Mouse (Mus musculus): ENCODE results near the gene Hcrtr2. TPM values are rescaled to one million over a fixed set of nuclear protein-coding genes. Genes with fewer than 3 reads are reported as not detected.

Gene Hcrtr2
- polyA plus RNA-seq, 1 experiment from 2014 or later = 0.37 TPM

- no peak for ATAC-seq (ENCODE audit: insufficient read depth)
- H3K36me3 ChIP-seq (ENCODE audit: insufficient read depth) = no peaks in the 10 kb centered on the region
- H3K27ac ChIP-seq (ENCODE audit: low read depth) = no peak overlapping the region
- no peak overlapping the region for H3K4me3 ChIP-seq (ENCODE audit: low read depth, low read length)
- 0 out of 2 replicates have a peak, but pooled peaks have one; percentile 5 for TF ChIP-seq CTCF (IDR thresholded peaks at IDR 0.05; ENCODE audit: low read depth)
- no peaks in the 10 kb centered on the region for H3K27me3 ChIP-seq (ENCODE audit: insufficient read depth, low read length)
- no peak overlapping the region for H3K9ac ChIP-seq
- no peak for DNase-seq
- 72% methylated on average over 5 of the region's 5 CpGs for WGBS
- no peak overlapping the region for H3K4me2 ChIP-seq
- no peaks in the 10 kb centered on the region for H3K4me1 ChIP-seq (ENCODE audit: insufficient read depth)
- no peaks in the 10 kb centered on the region for H3K9me3 ChIP-seq (ENCODE audit: low read depth, low read length)
Observed at GRCm38 (mm10) chr9:76291384-76291783, 32.3 kb downstream of the Hcrtr2 start.

- no peaks in the 10 kb centered on the region for H3K36me3 ChIP-seq (ENCODE audit: insufficient read depth)
- peak; percentile 59 for DNase-seq
- peak; percentile 60 for TF ChIP-seq CTCF (IDR thresholded peaks at IDR 0.05; ENCODE audit: low read depth)
- no peak for ATAC-seq (ENCODE audit: insufficient read depth)
- H3K4me1 ChIP-seq (ENCODE audit: insufficient read depth) = no peaks in the 10 kb centered on the region
- no peak overlapping the region for H3K4me2 ChIP-seq
- no peak overlapping the region for H3K4me3 ChIP-seq (ENCODE audit: low read depth, low read length)
- H3K27ac ChIP-seq (ENCODE audit: low read depth) = no peak overlapping the region
- no peaks in the 10 kb centered on the region for H3K9me3 ChIP-seq (ENCODE audit: low read depth, low read length)
- H3K27me3 ChIP-seq (ENCODE audit: insufficient read depth, low read length) = no peaks in the 10 kb centered on the region
- no peak overlapping the region for H3K9ac ChIP-seq
Observed at GRCm38 (mm10) chr9:76270886-76271285, 52.8 kb downstream of the Hcrtr2 start.

GRCm38 (mm10) chr9:76257731-76258130 is 65.9 kb downstream of the Hcrtr2 start:
- DNase-seq = no peak
- H3K4me3 ChIP-seq (ENCODE audit: low read depth, low read length) = no peak overlapping the region
- WGBS = 65% methylated on average over 5 of the region's 5 CpGs
- no peak overlapping the region for H3K9ac ChIP-seq
- no peaks in the 10 kb centered on the region for H3K9me3 ChIP-seq (ENCODE audit: low read depth, low read length)
- H3K27me3 ChIP-seq (ENCODE audit: insufficient read depth, low read length) = no peaks in the 10 kb centered on the region
- H3K4me2 ChIP-seq = no peak overlapping the region
- H3K4me1 ChIP-seq (ENCODE audit: insufficient read depth) = no peaks in the 10 kb centered on the region
- no peaks in the 10 kb centered on the region for H3K36me3 ChIP-seq (ENCODE audit: insufficient read depth)
- no peak for TF ChIP-seq CTCF (IDR thresholded peaks at IDR 0.05; ENCODE audit: low read depth)
- no peak for ATAC-seq (ENCODE audit: insufficient read depth)
- H3K27ac ChIP-seq (ENCODE audit: low read depth) = no peak overlapping the region

GRCm38 (mm10) chr9:76252544-76252943 is 71.1 kb downstream of the Hcrtr2 start:
- Histone ChIP-seq H3K4me2 (no peak overlapping the region), H3K27me3 (ENCODE audit: insufficient read depth, low read length) (no peaks in the 10 kb centered on the region), H3K9ac (no peak overlapping the region), H3K27ac (ENCODE audit: low read depth) (no peak overlapping the region), H3K4me3 (ENCODE audit: low read depth, low read length) (no peak overlapping the region), H3K36me3 (ENCODE audit: insufficient read depth) (no peaks in the 10 kb centered on the region), H3K4me1 (ENCODE audit: insufficient read depth) (no peaks in the 10 kb centered on the region), H3K9me3 (ENCODE audit: low read depth, low read length) (no peaks in the 10 kb centered on the region)
- DNase-seq (peak; percentile 17), ATAC-seq (ENCODE audit: insufficient read depth) (no peak)
- 45% methylated on average over 7 of the region's 7 CpGs for WGBS
- TF ChIP-seq CTCF (IDR thresholded peaks at IDR 0.05; ENCODE audit: low read depth) = no peak

- Histone ChIP-seq H3K9me3 (ENCODE audit: low read depth, low read length) (no peaks in the 10 kb centered on the region; the same call in 1 of the 2 replicates), H3K9ac (no peak overlapping the region), H3K36me3 (ENCODE audit: insufficient read depth) (no peaks in the 10 kb centered on the region), H3K4me3 (ENCODE audit: low read depth, low read length) (no peak overlapping the region), H3K4me1 (ENCODE audit: insufficient read depth) (no peaks in the 10 kb centered on the region), H3K27ac (ENCODE audit: low read depth) (no peak overlapping the region), H3K27me3 (ENCODE audit: insufficient read depth, low read length) (no peaks in the 10 kb centered on the region), H3K4me2 (no peak overlapping the region)
- DNase-seq (no peak), ATAC-seq (ENCODE audit: insufficient read depth) (no peak)
- 81% methylated on average over 4 of the region's 4 CpGs for WGBS
- no peak for TF ChIP-seq CTCF (IDR thresholded peaks at IDR 0.05; ENCODE audit: low read depth)
Observed at GRCm38 (mm10) chr9:76252109-76252508, 71.5 kb downstream of the Hcrtr2 start.

GRCm38 (mm10) chr9:76242322-76242721 is 81.3 kb downstream of the Hcrtr2 start:
- no peak overlapping the region for H3K4me2 ChIP-seq
- no peaks in the 10 kb centered on the region for H3K27me3 ChIP-seq (ENCODE audit: insufficient read depth, low read length)
- H3K27ac ChIP-seq (ENCODE audit: low read depth) = no peak overlapping the region
- no peaks in the 10 kb centered on the region; the same call in 1 of the 2 replicates for H3K9me3 ChIP-seq (ENCODE audit: low read depth, low read length)
- H3K4me3 ChIP-seq (ENCODE audit: low read depth, low read length) = no peak overlapping the region
- no peak for DNase-seq
- TF ChIP-seq CTCF (IDR thresholded peaks at IDR 0.05; ENCODE audit: low read depth) = no peak
- H3K9ac ChIP-seq = no peak overlapping the region
- H3K4me1 ChIP-seq (ENCODE audit: insufficient read depth) = no peaks in the 10 kb centered on the region
- ATAC-seq (ENCODE audit: insufficient read depth) = no peak
- no peaks in the 10 kb centered on the region for H3K36me3 ChIP-seq (ENCODE audit: insufficient read depth)
- 61% methylated on average over 1 of the region's 1 CpGs for WGBS

GRCm38 (mm10) chr9:76237946-76238345 is 85.7 kb downstream of the Hcrtr2 start:
- no peak overlapping the region for H3K4me3 ChIP-seq (ENCODE audit: low read depth, low read length)
- no peak for DNase-seq

GRCm38 (mm10) chr9:76237243-76237642 is 86.4 kb downstream of the Hcrtr2 start:
- no peaks in the 10 kb centered on the region for H3K36me3 ChIP-seq (ENCODE audit: insufficient read depth)
- H3K4me3 ChIP-seq (ENCODE audit: low read depth, low read length) = peak overlapping the region; percentile 35
- no peaks in the 10 kb centered on the region for H3K27me3 ChIP-seq (ENCODE audit: insufficient read depth, low read length)
- 14% methylated on average over 12 of the region's 12 CpGs for WGBS
- TF ChIP-seq CTCF (IDR thresholded peaks at IDR 0.05; ENCODE audit: low read depth) = no peak
- ATAC-seq (ENCODE audit: insufficient read depth) = peak; percentile 82
- no peaks in the 10 kb centered on the region for H3K9me3 ChIP-seq (ENCODE audit: low read depth, low read length)
- no peaks in the 10 kb centered on the region for H3K4me1 ChIP-seq (ENCODE audit: insufficient read depth)
- H3K27ac ChIP-seq (ENCODE audit: low read depth) = no peak overlapping the region
- H3K4me2 ChIP-seq = peak overlapping the region; percentile 70
- DNase-seq = peak; percentile 61
- H3K9ac ChIP-seq = no peak overlapping the region

More at GRCm38 (mm10) chr9:76237946-76238345, 85.7 kb downstream of the Hcrtr2 start:
- H3K9ac ChIP-seq = no peak overlapping the region
- no peak for ATAC-seq (ENCODE audit: insufficient read depth)
- no peaks in the 10 kb centered on the region for H3K9me3 ChIP-seq (ENCODE audit: low read depth, low read length)
- no peaks in the 10 kb centered on the region for H3K4me1 ChIP-seq (ENCODE audit: insufficient read depth)
- H3K36me3 ChIP-seq (ENCODE audit: insufficient read depth) = no peaks in the 10 kb centered on the region
- WGBS = 66% methylated on average over 5 of the region's 5 CpGs
- H3K27me3 ChIP-seq (ENCODE audit: insufficient read depth, low read length) = no peaks in the 10 kb centered on the region
- no peak overlapping the region for H3K4me2 ChIP-seq
- no peak for TF ChIP-seq CTCF (IDR thresholded peaks at IDR 0.05; ENCODE audit: low read depth)
- no peak overlapping the region for H3K27ac ChIP-seq (ENCODE audit: low read depth)

Measured in lung, embryonic 14.5 days (tissue).